Mouse (Mus musculus): ENCODE data around the gene Zfp352. TPM values are rescaled to one million over a fixed set of nuclear protein-coding genes. Genes with fewer than 3 reads are reported as not detected.

The Zfp352 gene
- not detected for polyA plus RNA-seq (2015; fragmentation: Illumina TruSeq; extraction: RNeasy Lipid Tissue Mini Kit (QIAGEN cat#74804); ENCODE audit: low read depth, low replicate concordance)

DNA sequence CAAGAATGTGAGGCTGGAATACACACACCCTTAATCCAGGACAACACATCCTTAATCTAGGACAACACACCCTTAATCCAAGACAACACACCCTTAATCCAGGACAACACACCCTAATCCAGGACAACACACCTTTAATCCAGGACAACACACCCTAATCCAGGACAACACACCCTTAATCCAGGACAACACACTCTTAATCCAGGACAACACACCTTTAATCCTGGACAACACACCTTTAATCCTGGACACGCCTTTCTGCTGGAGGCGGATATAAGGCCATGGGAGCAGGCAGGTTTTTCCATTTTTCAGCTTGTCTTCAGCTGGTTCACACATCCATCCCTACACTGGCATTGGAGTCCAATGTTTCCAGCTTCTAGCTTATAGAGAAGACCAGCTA is at the start of gene Zfp352:
Gene Zfp352, plus strand, starts transcription at position 301 of the 400 bp plus-strand sequence.

